Mouse (Mus musculus) heart, embryonic 12.5 days (tissue): ENCODE results near the gene Slc39a8. TPM values are rescaled to one million over a fixed set of nuclear protein-coding genes. Genes with fewer than 3 reads are reported as not detected.

Experiments
- ATAC-seq: fragments of 200-750 bp; cut with Nextera tagmentation; 2 replicates; pipeline ENCODE4 v1.8.0; 2017; ENCODE audit warnings: moderate TSS enrichment, moderate library complexity; ENCODE audit not compliant: insufficient number of reproducible peaks, low FRiP score
- H3K27ac ChIP-seq: fragments of 300-500 bp; sonication (generic); 2 replicates; pipeline ENCODE4 v1.5.1; 2016; ENCODE audit warnings: mild to moderate bottlenecking, moderate library complexity; ENCODE audit not compliant: poor library complexity, severe bottlenecking
- H3K27me3 ChIP-seq: fragments of 300-500 bp; sonication (generic); replicated peaks from 2 replicates; pipeline ENCODE4 v1.6.1; 2016; ENCODE audit warnings: mild to moderate bottlenecking, moderate library complexity
- H3K36me3 ChIP-seq: fragments of 300-500 bp; sonication (generic); 2 replicates; pipeline ENCODE4 v1.6.1; 2016; ENCODE audit warnings: mild to moderate bottlenecking, moderate library complexity
- H3K4me1 ChIP-seq: fragments of 300-500 bp; sonication (generic); replicated peaks from 2 replicates; pipeline ENCODE4 v1.6.1; 2016; ENCODE audit warnings: mild to moderate bottlenecking
- H3K4me2 ChIP-seq: fragments of 300-500 bp; sonication (generic); 2 replicates; pipeline ENCODE4 v1.6.1; 2016; ENCODE audit warnings: mild to moderate bottlenecking, moderate library complexity
- H3K4me3 ChIP-seq: fragments of 300-500 bp; sonication (generic); 2 replicates; pipeline ENCODE4 v1.5.1; 2016; ENCODE audit warnings: mild to moderate bottlenecking
- H3K9ac ChIP-seq: fragments of 300-500 bp; sonication (generic); 2 replicates; pipeline ENCODE4 v1.6.1; 2016; ENCODE audit warnings: mild to moderate bottlenecking, moderate library complexity
- H3K9me3 ChIP-seq: fragments of 300-500 bp; sonication (generic); replicated peaks from 2 replicates; pipeline ENCODE4 v1.6.1; 2016; ENCODE audit warnings: mild to moderate bottlenecking, moderate library complexity
- WGBS: fragments of 180-500 bp; shearing (Covaris S2); methylation state at CpG from one replicate; pipeline ENCODE4 v1.1.7; 2016; 5-methylcytosine and 5-hydroxymethylcytosine counted together
- polyA plus RNA-seq: library from polyadenylated mRNA; unstranded; fragments of >200 nt; fragmentation: Nextera tagmentation; extraction: Ambion mirVana; gene quantifications from 2 replicates; pipeline ENCODE4 v1.2.1, GENCODE M21; 2016

Slc39a8 gene
- polyA plus RNA-seq = 30.0 and 36.5 TPM in 2 replicates

DNA sequence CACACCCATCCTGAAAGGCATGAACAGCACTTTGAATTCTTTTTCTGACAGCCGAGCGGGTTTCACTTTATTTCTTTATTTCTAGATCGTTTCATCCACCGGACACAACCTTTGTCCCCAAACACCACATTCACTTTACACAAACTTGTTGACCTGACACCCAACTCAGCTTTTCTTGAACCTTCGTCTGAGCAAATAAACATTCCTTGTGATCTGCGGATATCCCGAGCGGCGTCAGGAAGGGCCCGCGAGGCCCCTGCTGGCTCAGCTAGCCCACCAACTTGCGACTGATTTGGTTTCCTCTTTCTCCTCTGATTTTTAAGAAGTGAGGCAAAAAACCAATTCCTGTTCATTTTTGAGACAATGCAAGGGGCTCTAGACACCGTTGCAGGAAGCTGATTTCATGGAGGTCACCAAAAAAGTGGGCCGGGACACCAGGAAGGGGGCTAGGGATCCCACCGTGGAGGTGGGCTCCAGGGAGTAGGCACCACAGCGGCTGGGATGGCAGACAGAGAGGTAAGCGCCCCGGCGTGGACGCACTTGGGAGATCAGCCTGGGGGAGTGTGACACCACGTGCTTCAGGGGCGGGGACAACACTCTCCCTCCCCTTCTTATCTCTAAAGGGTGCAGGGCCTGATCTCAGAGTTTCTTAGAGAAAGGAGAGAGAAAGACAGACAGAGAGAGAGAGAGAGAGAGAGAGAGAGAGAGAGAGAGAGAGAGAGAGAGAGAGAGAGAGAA lies at the start of gene Slc39a8:
Slc39a8 (plus strand) TSS at position 264 of the 738 bp plus-strand sequence.
- WGBS = 2% methylated on average over 22 of the region's 22 CpGs
- peak within 1 kb of the TSS; percentile 71 for H3K9ac ChIP-seq
- no peaks in the 10 kb centered on the region for H3K36me3 ChIP-seq
- peak within 1 kb of the TSS; percentile 58 for H3K4me3 ChIP-seq
- no peaks in the 10 kb centered on the region for H3K27me3 ChIP-seq
- no peaks in the 10 kb centered on the region for H3K9me3 ChIP-seq
- ATAC-seq = peak; percentile 94
- H3K27ac ChIP-seq = peak within 1 kb of the TSS; percentile 86
- H3K4me1 ChIP-seq = peaks cover 15% of the 10 kb centered on the region
- H3K4me2 ChIP-seq = peak within 1 kb of the TSS; percentile 82

GRCm38 (mm10) chr3:135785065-135785464 lies 40.0 kb upstream of the Slc39a8 start:
- WGBS = 76% methylated on average over 7 of the region's 7 CpGs
- H3K36me3 ChIP-seq = no peaks in the 10 kb centered on the region
- H3K9ac ChIP-seq = no peak overlapping the region
- no peaks in the 10 kb centered on the region for H3K27me3 ChIP-seq
- ATAC-seq = no peak
- H3K27ac ChIP-seq = no peak overlapping the region
- no peak overlapping the region for H3K4me3 ChIP-seq
- no peaks in the 10 kb centered on the region for H3K4me1 ChIP-seq
- no peaks in the 10 kb centered on the region for H3K9me3 ChIP-seq
- no peak overlapping the region for H3K4me2 ChIP-seq

DNA sequence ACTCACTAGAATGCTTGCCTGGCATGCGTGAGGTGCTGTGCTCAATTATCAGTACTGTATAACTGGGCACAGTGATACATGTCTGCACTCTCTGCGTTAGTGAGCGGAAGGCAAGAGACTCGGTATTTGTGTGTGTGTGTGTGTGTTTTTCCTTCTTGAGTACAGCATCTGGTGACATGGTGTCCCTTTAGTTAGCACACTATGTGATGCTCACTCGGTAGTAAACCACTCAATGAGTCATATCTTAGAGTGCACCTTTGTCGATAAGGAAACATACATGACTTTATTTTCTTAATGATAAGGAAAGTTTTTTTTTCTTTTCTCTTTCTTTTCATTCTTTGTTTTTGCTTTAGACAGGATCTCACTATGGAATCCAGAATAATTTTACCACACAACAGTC lies 29.0 kb upstream of the Slc39a8 start:
- Histone ChIP-seq H3K27ac (no peak overlapping the region), H3K27me3 (no peaks in the 10 kb centered on the region), H3K9ac (no peak overlapping the region), H3K4me1 (no peaks in the 10 kb centered on the region), H3K36me3 (no peaks in the 10 kb centered on the region), H3K4me3 (no peak overlapping the region), H3K4me2 (no peak overlapping the region), H3K9me3 (no peaks in the 10 kb centered on the region)
- 79% methylated on average over 6 of the region's 6 CpGs for WGBS
- ATAC-seq = no peak

DNA sequence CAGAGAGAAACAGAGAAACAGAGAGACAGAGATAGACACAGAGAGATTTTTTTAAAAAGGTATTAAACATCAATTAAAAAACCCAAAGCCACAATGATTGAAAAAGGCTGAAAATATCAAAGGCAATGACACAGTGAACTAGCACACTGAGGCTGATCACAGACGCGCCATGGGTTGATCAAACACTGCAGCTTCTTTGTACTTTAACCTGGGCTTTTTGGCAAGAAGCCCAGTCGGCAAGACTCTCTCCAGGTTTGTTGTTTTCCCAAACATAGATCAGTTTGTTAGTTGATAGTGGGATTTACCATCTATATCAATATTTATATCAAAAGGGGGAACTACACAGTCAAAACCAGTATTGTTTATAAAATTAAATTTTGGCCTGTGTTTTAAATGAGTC lies 26.8 kb upstream of the Slc39a8 start:
- no peaks in the 10 kb centered on the region for H3K36me3 ChIP-seq
- H3K4me2 ChIP-seq = no peak overlapping the region
- H3K9ac ChIP-seq = no peak overlapping the region
- H3K27me3 ChIP-seq = no peaks in the 10 kb centered on the region
- H3K4me3 ChIP-seq = no peak overlapping the region
- no peak for ATAC-seq
- no peak overlapping the region for H3K27ac ChIP-seq
- WGBS = 67% methylated on average over 3 of the region's 3 CpGs
- H3K9me3 ChIP-seq = no peaks in the 10 kb centered on the region
- no peaks in the 10 kb centered on the region for H3K4me1 ChIP-seq

- Histone ChIP-seq H3K4me3 (no peak overlapping the region), H3K27me3 (no peaks in the 10 kb centered on the region), H3K27ac (no peak overlapping the region), H3K9ac (no peak overlapping the region), H3K4me1 (no peaks in the 10 kb centered on the region), H3K36me3 (no peaks in the 10 kb centered on the region), H3K9me3 (no peaks in the 10 kb centered on the region), H3K4me2 (no peak overlapping the region)
- WGBS = 66% methylated on average over 1 of the region's 1 CpGs
- ATAC-seq = no peak
These were observed 26.4 kb upstream of the Slc39a8 start for GRCm38 (mm10) chr3:135798665-135799064.

GRCm38 (mm10) chr3:135814665-135815064 lies 10.4 kb upstream of the Slc39a8 start:
- H3K9me3 ChIP-seq = peaks cover 2% of the 10 kb centered on the region; the same call in 1 of the 2 replicates
- H3K4me3 ChIP-seq = no peak overlapping the region
- H3K4me1 ChIP-seq = no peaks in the 10 kb centered on the region
- WGBS = 89% methylated on average over 14 of the region's 14 CpGs
- H3K27me3 ChIP-seq = no peaks in the 10 kb centered on the region
- H3K27ac ChIP-seq = no peak overlapping the region
- H3K4me2 ChIP-seq = no peak overlapping the region
- ATAC-seq = no peak
- H3K9ac ChIP-seq = no peak overlapping the region
- no peaks in the 10 kb centered on the region for H3K36me3 ChIP-seq

DNA sequence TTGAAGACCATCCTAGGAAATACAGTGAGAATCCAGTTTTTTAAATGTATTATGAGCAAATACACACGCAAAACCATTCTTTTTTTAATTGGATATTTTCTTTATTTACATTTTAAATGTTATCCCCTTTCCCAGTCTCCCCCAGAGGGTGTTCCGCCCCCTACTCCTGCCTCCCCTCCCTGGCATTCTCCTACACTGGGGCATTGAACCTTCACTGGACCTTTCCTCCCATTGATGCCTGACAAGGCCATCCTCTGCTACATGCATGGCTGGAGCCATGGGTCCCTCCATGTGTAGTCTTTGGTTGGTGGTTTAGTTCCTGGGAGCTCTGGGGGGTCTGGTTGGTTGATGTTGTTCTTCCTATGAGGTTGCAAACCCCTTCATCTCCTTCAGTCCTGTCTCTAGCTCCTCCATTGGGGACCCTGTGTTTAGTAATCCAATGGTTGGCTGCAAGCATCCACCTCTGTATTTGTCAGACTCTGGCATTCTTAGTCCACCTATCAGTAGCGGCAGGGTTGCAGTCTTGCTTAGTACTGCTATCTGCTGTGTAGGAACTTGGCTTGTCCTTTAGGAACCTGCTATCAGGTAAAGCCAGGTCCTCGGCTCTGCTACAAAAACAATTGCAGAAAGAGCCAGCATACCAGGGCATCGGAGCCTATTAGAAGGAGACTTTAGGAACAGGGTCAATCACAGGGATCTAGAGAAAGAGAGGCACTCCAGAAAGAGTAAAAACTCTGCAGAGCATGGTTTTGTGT lies 8.9 kb upstream of the Slc39a8 start:
- Histone ChIP-seq H3K27me3 (no peaks in the 10 kb centered on the region), H3K4me1 (no peaks in the 10 kb centered on the region), H3K36me3 (no peaks in the 10 kb centered on the region), H3K9me3 (peaks cover 2% of the 10 kb centered on the region; the same call in 1 of the 2 replicates), H3K9ac (no peak overlapping the region), H3K4me3 (no peak overlapping the region), H3K4me2 (no peak overlapping the region), H3K27ac (no peak overlapping the region)
- ATAC-seq = peak; percentile 64; the same call in 1 of the 2 replicates
- WGBS = 70% methylated on average over 5 of the region's 5 CpGs

DNA sequence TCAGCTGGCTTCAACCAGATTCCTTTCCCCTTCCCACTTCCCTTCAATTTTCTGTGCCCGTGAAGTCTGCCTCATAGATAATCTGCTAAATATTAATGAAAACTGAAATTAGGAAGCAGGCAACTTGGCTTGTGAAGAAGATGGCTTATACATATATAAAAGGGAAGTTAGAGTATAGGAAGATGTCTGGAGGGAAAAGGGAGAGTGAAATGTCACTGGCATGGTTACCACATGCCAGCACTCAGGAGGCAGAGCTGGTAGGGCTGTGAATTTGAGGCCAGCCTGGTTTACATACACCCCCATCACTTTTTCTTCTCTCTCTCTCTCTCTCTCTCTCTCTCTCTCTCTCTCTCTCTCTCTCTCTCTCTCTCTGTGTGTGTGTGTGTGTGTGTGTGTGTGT lies 8.0 kb upstream of the Slc39a8 start:
- no peak for ATAC-seq

GRCm38 (mm10) chr3:135824436-135824835 lies 643 bp upstream of the Slc39a8 start:
- Histone ChIP-seq H3K27me3 (no peaks in the 10 kb centered on the region), H3K9ac (no peak overlapping the region), H3K4me1 (peaks cover 15% of the 10 kb centered on the region), H3K36me3 (no peaks in the 10 kb centered on the region), H3K9me3 (no peaks in the 10 kb centered on the region), H3K27ac (no peak overlapping the region), H3K4me2 (peak overlapping the region; percentile 82), H3K4me3 (peak overlapping the region; percentile 58)
- no peak for ATAC-seq
- WGBS = 21% methylated on average over 1 of the region's 4 CpGs

More for the DNA sequence above, 8.0 kb upstream of the Slc39a8 start:
- Histone ChIP-seq H3K36me3 (no peaks in the 10 kb centered on the region), H3K27ac (no peak overlapping the region), H3K9ac (no peak overlapping the region), H3K4me2 (no peak overlapping the region), H3K4me3 (no peak overlapping the region), H3K27me3 (no peaks in the 10 kb centered on the region), H3K9me3 (peaks cover 2% of the 10 kb centered on the region; the same call in 1 of the 2 replicates), H3K4me1 (no peaks in the 10 kb centered on the region)
- 52% methylated on average over 1 of the region's 1 CpGs for WGBS

- Histone ChIP-seq H3K4me2 (peak overlapping the region; percentile 82), H3K9ac (peak overlapping the region; percentile 71), H3K36me3 (no peaks in the 10 kb centered on the region), H3K9me3 (no peaks in the 10 kb centered on the region), H3K27me3 (no peaks in the 10 kb centered on the region), H3K4me3 (peak overlapping the region; percentile 58), H3K27ac (peak overlapping the region; percentile 86), H3K4me1 (peaks cover 15% of the 10 kb centered on the region)
- WGBS = under 1% methylated on average over 57 of the region's 57 CpGs
- ATAC-seq = peak; percentile 82
These were observed 940 bp downstream of the Slc39a8 start for GRCm38 (mm10) chr3:135825754-135826683.
